Comparison of ENCODE assay signal across 9 mouse cellular contexts in genomic region chr1:127380749-127381501, GRCm38 (mm10).
DNase-seq lines count a peak whose midpoint lies in the region; ATAC-seq lines count a peak whose summit lies in the region.
"Had no signal": no experiment of that assay in that cellular context is flagged by ENCODE, and none has a peak within 500 bp of the region (broad histone marks: within the 10 kb centered on the region; RNA-seq: fewer than 3 reads in every experiment).

No protein-coding gene starts in this region.

- no peak for DNase-seq in cerebellum, adult 8-10 months
- peak; percentile 35 for DNase-seq in adrenal gland, postnatal 25 days
- DNase-seq in spleen, postnatal 10 days (ENCODE audit: low spot score in 2 of 2) = no peak
- no peak for DNase-seq in layer of hippocampus, postnatal 25 days (ENCODE audit: extremely low spot score in 1 of 2, low spot score in 1 of 2)

- peaks cover 9% of the 10 kb centered on the region for H3K4me1 ChIP-seq in kidney, embryonic 16.5 days (ENCODE audit: insufficient read depth, low read length)
- peaks cover 10% of the 10 kb centered on the region for H3K4me1 ChIP-seq in kidney, embryonic 15.5 days
- peaks cover 5% of the 10 kb centered on the region; the same call in 1 of the 2 replicates for H3K4me1 ChIP-seq in intestine, embryonic 16.5 days (ENCODE audit: control insufficient read depth, insufficient read depth, low read length)

- 0 out of 2 replicates have a peak, but pooled peaks have one; percentile 41 for ATAC-seq in cerebellum, adult (ENCODE audit: insufficient number of reproducible peaks, low FRiP score, low TSS enrichment)
- ATAC-seq in kidney, embryonic 16.5 days (ENCODE audit: low FRiP score, low TSS enrichment) = 0 out of 2 replicates have a peak, but pooled peaks have one; percentile 59
- no peak for ATAC-seq in kidney, embryonic 15.5 days (replicated peaks; ENCODE audit: low FRiP score)
- ATAC-seq in intestine, embryonic 16.5 days = peak; percentile 59

- H3K9me3 ChIP-seq in kidney, embryonic 16.5 days (ENCODE audit: low read length) = no peaks in the 10 kb centered on the region
- H3K9me3 ChIP-seq in kidney, embryonic 15.5 days (replicated peaks) = no peaks in the 10 kb centered on the region
- no peaks in the 10 kb centered on the region for H3K9me3 ChIP-seq in intestine, embryonic 16.5 days (ENCODE audit: control insufficient read depth, low read length)
- H3K9me3 ChIP-seq: midbrain, embryonic 12.5 days had no signal

- 62% methylated on average over 13 of the region's 13 CpGs for WGBS in kidney, embryonic 16.5 days
- 53% methylated on average over 13 of the region's 13 CpGs for WGBS in kidney, embryonic 15.5 days
- 50% methylated on average over 13 of the region's 13 CpGs for WGBS in intestine, embryonic 16.5 days

- H3K36me3 ChIP-seq in kidney, embryonic 16.5 days (ENCODE audit: insufficient read depth, low read length) = peaks cover 4% of the 10 kb centered on the region; the same call in 1 of the 2 replicates
- H3K36me3 ChIP-seq in kidney, embryonic 15.5 days = peaks cover 21% of the 10 kb centered on the region
- H3K36me3 ChIP-seq in intestine, embryonic 16.5 days (ENCODE audit: control insufficient read depth, insufficient read depth, low read length) = no peaks in the 10 kb centered on the region

- H3K4me3 ChIP-seq in kidney, embryonic 16.5 days (ENCODE audit: low read length) = no peak overlapping the region
- no peak overlapping the region for H3K4me3 ChIP-seq in kidney, embryonic 15.5 days (replicated peaks)
- no peak overlapping the region for H3K4me3 ChIP-seq in intestine, embryonic 16.5 days (ENCODE audit: low read length)
- H3K4me3 ChIP-seq: midbrain, embryonic 12.5 days had no signal

- no peaks in the 10 kb centered on the region for H3K27me3 ChIP-seq in kidney, embryonic 16.5 days (ENCODE audit: insufficient read depth, low read length)
- H3K27me3 ChIP-seq in kidney, embryonic 15.5 days = no peaks in the 10 kb centered on the region
- H3K27me3 ChIP-seq in intestine, embryonic 16.5 days (replicated peaks; ENCODE audit: control insufficient read depth, insufficient read depth, low read length) = no peaks in the 10 kb centered on the region
- H3K27me3 ChIP-seq: midbrain, embryonic 12.5 days had no signal

- no peak overlapping the region for H3K9ac ChIP-seq in kidney, embryonic 16.5 days (replicated peaks; ENCODE audit: low read length)
- H3K9ac ChIP-seq in kidney, embryonic 15.5 days = no peak overlapping the region
- no peak overlapping the region for H3K9ac ChIP-seq in intestine, embryonic 16.5 days (ENCODE audit: low read depth, low read length)
- H3K9ac ChIP-seq: midbrain, embryonic 12.5 days had no signal

- H3K27ac ChIP-seq in kidney, embryonic 16.5 days (ENCODE audit: low read length) = 0 out of 2 replicates have a peak overlapping the region, but pooled peaks have one; percentile 16
- no peak overlapping the region for H3K27ac ChIP-seq in kidney, embryonic 15.5 days
- H3K27ac ChIP-seq in intestine, embryonic 16.5 days (ENCODE audit: low read length) = no peak overlapping the region
- H3K27ac ChIP-seq: midbrain, embryonic 12.5 days had no signal

- no peak overlapping the region for H3K4me2 ChIP-seq in kidney, embryonic 16.5 days (replicated peaks; ENCODE audit: low read depth, low read length)
- H3K4me2 ChIP-seq in kidney, embryonic 15.5 days = no peak overlapping the region
- no peak overlapping the region for H3K4me2 ChIP-seq in intestine, embryonic 16.5 days (ENCODE audit: low read depth, low read length)
- H3K4me2 ChIP-seq: midbrain, embryonic 12.5 days had no signal
